Mouse (Mus musculus) testis, adult 2 months (tissue): Measurements from ENCODE around the gene Caprin1.

ENCODE experiments used
- CTCF ChIP-seq: fragments of 200-500 bp; IDR thresholded peaks from 2 replicates; pipeline ENCODE4 v1.5.1; 2012; ENCODE audit warnings: low read depth, mild to moderate bottlenecking, inconsistent platforms, low read length, moderate library complexity; ENCODE audit not compliant: control insufficient read depth, insufficient read depth, insufficient replicate concordance
- POLR2A ChIP-seq: fragments of 200-500 bp; IDR thresholded peaks from 2 replicates; pipeline ENCODE4 v1.6.1; 2012; ENCODE audit warnings: low read depth, mild to moderate bottlenecking, inconsistent platforms, low read length, moderate library complexity; ENCODE audit not compliant: control insufficient read depth

DNA sequence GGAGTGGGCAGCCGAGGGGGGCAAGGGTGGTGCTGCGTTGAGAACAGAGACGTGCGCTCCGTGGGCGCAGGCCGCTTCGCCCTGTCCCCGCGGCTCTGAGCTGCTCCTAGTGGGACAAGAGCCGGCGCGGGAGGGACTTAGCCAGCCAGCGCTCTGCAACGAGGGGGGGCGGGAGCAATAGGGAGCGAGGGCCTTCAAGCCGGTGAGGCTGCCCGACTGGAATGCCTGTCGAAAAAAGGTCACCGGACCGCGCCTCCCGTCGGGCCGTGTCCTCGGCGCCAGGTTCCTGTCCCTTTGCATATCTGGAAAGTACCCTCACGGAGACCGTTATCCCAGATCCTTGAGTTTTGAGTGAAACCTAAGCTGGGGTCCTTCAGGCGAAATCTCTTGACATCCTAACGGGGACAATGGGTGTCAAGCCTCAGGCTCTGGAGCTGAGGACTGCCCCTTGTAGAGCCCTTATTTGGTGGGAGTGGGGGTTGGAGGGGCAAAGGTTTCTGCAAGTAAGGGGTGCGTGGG lies at the start of gene Caprin1:
- TF ChIP-seq POLR2A (peak; percentile 93), CTCF (no peak)
